Mouse (Mus musculus) kidney, adult 8-10 months (tissue): ENCODE data around the gene Nckap5l.

Source experiments
- DNase-seq, 2 experiments: peaks; one replicate each; pipeline ENCODE4 v3.0.0; 2022

The Nckap5l gene

DNA sequence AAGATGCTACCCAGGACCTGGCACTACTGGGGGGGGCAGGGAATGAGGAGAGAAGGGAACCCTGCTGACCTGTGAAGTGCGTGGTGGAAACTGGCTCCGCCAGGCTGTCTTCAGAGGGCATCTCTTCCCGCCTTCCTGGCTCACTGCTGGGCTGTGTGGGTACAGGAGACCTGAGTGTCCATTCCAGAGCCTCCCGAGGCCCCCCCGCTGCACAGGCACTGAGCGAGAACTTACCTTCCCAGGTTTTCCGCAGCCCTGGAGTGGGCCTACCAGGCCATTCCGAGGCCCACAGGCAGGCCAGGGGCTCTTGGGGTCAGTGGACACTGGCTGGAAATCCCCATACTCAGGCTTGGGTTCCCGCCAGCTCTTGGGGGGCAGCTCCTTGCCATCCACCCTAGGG lies 33.7 kb downstream of the Nckap5l start:
- no peak for DNase-seq

DNA sequence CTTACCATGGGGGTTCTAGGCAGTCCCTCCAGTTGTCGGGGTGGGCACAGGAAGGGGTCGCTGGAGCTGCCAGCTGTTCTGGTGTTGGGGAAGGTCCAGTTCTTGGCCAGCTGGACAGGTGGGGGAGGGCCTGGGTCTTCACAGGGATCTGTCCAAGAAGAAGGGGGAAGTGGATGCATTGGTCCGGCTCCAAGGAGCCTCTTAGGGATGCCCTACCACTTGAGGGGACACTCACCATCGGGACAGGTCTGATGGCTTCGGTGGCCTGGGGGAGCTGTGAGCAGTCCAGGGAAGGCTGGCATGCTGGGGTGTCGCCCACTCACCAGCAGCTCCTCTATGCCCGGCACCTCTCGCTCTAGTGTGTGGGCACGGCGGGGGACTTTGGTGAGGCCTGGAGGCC lies 34.4 kb downstream of the Nckap5l start:
- no peak for DNase-seq

DNA sequence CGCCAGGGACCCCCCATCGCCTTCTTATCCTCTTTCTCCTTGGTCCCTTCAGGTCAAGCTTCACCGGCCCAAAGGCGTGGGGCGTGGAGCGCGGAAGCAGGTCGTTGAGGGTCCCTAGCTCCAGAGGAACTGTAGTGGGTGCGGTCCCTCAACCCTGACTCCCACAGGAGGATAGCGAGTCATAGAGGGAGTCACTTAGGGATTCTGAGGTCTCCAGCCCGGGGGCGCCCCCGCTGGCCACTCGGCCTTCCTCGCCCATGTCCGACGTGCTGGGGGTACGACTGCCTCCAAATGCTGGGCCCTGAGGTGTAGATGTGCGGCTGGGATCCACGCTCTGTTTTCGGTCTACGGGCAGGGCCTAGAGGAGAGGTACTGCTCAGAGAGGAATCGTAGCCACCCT lies 35.0 kb downstream of the Nckap5l start:
- DNase-seq: no peak

DNA sequence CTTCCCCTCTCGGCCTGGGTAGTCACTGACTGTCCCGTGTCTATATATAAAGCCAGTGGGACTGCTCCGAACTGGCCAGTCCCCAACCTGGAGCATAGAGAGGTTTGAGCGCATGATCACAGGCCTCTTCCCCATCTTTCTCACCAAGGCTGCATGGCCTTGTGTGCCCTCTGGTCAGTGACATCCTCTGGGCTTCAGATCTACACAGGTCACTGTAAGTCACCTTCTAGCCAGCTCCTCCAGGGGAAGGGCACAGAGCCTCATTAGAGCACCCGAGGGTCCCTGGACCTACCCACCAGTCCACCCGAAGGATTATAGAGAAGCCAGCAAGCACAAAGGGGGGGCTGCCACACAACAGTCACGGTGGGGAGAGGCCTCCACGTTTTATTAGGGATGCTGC lies 35.9 kb downstream of the Nckap5l start:
- no peak for DNase-seq

DNA sequence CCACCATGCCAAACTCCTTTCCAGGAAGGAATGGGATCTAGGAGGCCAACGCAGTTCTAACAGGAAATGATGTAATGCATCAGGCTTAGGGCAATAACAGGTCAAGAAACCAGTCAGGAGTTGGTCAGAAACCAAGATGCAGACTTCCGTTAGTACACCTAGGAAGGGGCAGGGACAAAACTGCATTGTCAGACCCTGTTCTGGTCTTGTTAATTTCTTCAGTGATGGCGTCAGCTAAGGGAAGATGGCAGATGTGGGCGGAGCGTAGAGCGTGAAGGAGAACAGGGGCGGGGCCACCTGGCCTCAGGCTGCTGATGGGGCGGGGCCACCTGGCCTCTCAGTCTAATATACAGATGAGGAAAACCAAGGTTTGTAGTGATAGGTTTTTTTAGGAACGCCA lies 36.4 kb downstream of the Nckap5l start:
- no peak for DNase-seq

DNA sequence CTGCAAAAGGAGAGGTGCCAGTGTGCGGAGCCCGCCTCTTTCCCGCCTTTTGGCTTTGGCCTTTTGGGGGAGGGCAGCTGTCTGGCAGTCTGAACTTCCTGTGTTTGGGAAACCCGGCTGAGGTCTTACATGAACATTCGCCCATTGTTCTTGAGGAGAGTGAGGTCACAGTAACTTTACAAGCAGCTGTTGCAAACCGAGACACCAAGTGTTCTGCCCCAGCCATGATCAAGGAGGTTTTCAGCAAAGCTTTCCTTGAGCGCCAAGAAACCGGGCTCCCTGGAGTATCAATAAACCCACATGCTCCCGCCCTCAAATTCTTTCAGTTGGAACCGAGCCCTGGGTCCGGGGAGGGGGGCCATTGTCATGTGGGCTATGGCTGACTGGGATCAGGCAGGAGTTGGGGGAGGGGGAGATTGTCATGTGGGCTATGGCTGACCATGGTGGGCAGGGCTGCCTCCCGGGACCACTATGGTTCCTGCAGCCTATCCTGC lies 37.0 kb downstream of the Nckap5l start:
- peak; percentile 44 to 55 for DNase-seq

DNA sequence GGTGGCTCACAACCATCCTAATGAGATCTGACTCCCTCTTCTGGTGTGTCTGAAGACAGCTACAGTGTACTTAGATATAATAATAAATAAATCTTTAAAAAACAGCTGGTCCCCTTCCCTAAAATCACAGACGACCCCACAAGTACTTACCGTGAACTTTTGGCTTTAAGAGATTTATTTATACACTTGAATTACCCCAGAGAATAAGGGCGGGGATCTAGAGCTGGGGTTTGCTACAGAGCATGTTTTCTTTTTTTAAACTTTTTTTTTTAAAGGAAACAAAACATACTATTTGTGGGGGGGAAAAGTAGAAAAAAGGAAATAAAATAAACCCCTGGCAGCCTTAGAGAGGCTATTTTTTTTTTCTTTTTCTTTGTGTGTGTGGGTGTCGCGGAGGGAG lies 37.4 kb downstream of the Nckap5l start:
- no peak for DNase-seq

DNA sequence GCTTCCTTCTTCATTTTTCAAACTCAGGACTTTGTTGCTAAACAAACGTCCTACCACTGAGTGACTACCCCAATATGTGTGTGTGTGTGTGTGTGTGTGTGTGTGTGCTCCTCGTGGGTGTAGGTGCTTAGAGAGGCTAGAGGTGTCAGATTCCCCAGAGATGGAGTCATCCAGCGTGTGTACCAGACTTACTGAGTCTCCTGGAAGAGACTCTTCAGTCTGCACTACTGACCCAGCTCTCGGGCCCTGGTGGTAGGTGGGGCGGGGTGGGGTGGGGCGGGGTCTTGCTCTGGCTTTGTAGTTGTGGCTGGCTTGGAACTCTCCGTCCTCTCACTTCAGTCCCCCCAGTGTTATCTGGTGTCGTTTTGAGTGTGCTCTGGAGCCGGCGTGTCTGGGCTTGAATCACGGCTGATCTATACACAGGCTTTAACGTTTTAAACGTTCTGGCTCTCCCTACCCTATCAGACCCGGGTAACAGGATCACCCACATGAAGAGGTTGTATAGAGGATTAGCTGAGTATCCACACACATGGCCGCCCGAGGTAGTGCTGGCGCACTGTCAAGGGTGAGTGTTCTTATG lies 39.8 kb downstream of the Nckap5l start:
- no peak for DNase-seq

DNA sequence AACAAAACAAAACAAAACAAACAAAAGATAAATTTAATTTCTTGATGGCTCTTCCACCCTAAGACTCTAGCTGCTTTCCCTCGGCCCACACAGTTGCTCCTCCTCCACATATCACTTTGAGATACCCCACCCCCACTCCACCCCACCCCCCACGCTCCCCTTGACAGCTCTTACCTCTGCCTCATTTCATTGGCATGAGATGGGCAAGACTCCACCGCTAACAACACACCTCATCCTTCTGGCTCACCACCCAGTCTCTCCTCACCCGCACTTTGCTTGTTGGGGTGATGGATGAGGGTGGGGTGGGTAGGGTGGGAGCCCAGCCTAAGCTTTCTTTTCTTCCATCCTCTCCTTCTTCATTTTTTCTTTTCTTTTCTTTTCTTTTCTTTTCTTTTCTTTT lies 40.6 kb downstream of the Nckap5l start:
- no peak for DNase-seq

DNA sequence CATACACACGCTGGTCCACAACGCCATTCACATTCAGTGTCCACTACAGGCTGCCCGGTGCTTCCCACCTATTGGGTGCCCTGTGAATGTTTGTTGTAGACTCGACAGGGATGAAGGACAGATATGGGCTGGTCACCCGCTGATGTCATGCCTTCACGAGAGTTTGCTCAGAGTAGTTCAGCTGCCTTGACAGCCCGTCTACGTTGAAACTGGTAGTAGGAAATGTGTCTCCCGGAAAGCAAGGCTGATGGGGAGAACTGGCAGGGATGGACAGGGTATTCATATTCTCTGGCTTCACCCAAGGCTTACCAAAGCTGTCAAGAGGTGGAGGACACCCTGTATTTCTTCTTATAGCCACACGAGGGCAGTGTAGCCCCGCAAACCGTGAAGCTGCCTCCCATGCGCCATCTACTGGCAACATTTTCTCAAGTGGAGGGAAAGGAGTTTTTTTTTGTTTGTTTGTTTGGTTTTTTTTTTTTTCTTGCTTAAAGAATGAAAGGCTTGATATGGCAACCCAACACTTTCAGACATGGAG lies 41.1 kb downstream of the Nckap5l start:
- peak; percentile 73 to 84 for DNase-seq

DNA sequence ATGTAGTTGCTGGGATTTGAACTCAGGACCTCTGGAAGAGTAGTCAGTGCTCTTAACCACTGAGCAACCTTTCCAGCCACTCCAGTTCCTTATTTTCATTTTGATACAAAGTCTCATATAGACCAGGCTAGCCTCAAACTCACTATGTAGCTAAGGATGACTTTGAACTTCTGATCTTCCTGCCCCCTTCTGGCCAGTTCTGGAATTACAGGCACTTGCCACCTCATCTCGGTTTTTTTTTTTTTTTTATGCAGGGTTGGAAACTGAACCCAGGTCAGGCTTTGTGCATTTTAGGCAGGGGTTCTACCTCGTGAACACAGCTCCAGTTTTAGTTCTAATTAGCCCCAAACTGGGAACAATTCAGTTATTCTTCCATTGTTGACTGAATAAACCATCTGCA lies 41.8 kb downstream of the Nckap5l start:
- DNase-seq: peak in 1 of 2 experiments; percentile 69

DNA sequence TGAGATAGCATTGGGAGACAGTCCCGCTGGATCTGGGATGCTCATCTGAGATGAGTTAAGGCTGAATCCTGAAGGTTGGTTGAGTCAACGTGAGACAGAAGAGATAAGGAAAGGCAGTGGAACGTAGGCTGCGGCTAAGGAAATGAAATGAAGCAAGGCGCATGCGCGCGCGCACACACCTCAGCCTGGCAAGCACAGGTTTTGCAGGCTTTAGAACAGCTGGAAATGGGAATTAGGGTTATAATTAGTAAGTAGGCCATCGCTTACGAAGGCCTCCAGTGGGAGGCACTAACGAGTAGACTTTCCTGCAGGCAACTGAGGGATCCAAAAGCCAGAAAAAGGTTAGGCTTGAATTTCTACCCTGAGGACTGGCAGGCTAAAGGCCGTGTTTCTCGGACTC lies 45.8 kb downstream of the Nckap5l start:
- DNase-seq: no peak

DNA sequence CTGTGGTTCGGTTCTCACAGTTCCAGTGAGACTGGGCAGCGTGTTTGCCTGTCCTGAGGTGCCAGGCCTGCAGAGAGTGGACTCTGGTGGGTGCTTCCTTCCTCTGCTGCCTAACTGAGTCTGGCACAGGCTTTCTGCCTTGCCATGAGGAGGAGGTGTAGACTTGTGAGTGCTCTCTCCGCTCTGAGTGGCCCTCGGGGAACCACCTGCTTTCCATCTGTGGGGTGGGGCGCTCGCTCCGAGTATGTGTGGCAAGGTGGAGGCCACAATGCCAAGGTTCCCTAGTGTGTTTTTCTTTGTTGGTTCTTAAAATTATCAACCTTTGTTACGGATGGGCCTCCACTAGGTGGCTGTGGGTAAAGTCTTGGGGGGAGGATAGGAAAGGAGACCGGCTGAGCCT lies 48.7 kb downstream of the Nckap5l start:
- DNase-seq: no peak

DNA sequence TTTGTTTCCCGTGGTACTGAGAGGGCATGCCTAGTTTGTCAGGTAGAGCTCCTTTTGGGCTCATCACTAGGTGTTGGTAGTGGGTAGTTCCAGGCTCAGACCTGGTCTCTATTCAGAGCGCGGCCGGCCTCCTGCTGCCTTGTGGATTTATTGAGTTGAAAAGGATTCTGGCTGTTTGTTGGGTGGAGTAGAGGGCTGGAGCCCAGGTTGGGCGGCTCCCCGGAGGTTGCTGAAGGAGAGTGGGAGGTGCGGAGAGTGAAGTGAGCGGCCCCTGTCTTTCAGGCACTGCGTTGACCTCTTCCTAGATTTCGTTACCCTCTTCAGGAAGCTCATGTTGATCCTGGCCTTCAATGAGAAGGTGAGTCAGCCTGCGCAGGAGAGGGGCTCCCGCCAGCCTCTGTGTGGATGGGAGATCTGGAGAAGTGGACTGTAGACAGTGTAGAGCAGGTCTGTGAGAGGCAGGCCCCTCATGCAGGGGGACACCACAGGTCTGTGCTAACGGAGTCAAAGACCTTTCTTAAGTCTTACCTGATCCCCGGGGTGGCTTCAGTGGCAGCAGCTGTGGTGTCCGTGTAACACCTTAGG lies 50.5 kb downstream of the Nckap5l start:
- DNase-seq: no peak

DNA sequence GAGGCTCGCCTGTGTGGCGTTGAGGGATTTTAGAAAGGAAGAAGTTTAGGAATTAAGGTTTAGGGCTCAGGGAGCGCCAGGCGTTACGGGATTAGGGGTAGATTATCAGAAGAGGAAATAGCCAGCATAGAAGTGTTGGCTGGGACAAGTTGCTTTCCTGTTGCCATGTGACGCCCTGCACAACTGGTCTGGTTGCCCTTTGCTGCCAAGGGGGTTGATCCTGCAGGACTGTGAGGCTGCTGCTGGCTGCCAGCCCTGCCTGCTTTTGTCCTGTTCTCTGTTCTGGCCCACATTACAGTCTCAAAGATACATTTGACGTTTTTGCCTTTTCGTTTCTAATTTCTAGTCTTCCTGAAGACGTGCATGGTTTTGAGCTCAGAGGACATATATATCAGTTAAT lies 52.4 kb downstream of the Nckap5l start:
- DNase-seq: peak; percentile 60 to 77

DNA sequence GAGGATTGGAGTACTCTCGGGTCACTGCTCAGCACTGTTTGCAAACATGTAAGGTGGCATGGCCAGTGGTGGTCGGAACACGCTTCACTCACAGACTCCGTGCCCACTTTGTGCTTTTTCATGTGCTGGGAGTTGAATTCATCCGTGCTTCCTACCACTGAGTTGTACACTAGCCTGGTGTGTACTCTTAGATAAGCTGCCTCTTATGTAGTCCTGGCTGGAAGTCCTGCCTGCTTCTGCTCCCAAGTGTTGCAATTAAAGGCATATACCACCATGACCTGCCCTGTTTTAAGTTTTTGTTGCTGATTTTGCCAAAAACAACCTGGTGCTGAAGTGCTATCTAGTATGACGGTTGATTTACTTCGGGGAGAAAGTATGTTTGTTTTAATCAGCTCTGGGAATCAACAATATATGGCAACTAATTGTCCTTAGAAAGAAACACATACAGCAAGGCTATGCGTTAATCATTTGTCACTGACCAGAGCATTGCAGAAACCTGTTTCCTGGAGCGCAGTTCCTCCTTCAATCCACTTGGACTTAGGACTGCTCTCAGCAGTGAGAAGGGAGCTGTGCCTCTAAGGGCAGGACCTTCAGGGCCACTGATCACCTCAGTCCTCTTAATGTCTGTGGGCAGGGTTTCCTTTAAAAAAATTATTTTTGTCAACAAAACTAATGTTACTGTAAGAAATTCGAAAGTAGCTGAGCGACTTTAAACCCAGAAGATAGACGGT lies 54.2 kb downstream of the Nckap5l start:
- peak; percentile 52 to 75 for DNase-seq

DNA sequence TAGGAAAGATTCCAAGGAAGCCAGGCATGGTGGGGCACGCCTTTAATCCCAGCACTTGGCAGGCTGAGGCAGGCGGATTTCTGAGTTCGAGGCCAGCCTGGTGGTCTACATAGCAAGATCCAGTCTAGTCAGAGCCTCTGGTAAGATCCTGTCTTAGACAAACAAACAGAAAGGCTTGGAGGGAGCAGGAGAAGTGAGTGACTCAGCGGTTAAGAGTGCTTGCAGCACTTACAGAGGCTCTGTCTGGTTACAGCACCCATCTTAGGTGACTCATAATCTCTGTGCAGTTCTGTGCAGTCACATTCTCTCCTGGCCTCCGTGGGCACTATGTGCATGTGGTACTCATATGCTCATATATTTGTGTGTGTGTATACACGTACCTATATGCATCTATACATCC lies 56.9 kb downstream of the Nckap5l start:
- DNase-seq: no peak

DNA sequence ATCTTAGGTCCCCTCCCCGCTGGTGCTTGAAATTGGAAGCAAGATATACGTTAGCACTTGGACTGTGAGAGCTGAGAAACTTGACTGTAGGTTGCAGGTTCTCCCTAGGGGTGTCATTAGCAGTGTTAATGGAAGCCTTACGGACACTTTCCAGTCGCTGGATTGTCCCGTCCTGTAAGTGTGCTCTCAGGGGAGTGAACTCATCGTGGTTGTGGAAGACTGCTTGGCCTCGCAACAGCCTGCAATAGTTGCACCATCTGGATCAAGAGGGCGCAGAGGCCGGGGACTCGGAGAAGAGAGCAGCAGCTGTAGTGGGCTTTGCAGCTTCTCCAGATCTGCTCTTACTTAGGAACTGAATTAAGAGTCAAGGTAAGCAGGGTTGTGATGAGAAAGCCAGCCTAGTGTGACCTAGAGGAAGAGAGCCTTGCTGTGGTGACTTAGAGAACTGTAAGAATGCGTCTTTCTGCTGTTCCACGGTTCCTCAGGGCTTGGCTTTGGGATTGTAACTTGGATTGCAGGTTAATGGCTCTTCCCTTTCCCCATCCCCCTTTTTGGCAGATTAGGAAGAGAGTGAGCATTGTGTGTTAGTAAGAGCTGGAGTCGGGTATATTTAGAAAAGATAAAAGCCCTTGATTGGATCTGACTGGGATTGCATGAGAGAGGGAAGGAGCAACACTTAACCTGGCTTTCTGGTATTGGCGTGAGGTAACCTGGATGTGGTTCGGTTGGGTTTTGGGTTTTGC lies 57.9 kb downstream of the Nckap5l start:
- no peak for DNase-seq

DNA sequence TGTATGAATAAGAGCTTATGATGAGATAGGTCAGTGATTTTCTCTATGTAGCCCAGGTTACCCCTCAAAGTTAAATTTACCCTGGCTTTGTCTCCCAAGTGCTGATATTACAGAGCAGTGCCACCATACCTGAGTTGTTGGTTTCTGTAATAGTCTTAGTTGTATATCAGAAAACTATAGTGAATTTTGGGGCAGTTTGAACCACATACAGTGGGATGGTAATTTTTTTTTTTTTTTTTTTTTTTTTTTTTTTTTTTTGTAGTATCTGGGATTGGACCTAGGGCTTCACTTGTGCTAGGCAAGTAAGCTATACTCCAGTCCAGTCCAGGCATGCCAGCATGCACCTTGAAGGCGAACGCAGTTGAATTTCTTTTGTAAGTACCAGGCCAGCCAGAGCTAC lies 59.9 kb downstream of the Nckap5l start:
- DNase-seq: no peak

DNA sequence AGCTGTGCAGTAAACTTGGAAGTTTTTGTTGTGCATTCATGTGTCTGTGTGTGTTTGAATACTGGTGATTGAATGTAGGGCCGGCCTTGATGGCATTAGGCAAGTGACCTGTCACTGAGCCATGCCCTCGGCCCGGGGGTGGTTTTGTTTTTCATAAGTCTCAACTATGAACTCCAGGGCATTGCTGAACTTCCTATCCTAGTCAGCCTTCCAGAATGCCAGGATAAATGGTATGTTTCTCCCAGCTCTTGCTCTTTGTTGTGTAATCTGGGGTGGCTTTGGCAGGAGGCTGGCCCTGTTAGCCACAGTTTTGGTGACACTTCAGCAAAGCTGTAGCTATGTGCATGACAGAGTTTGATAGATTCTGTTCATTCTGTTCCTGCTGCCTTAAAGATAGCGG lies 60.7 kb downstream of the Nckap5l start:
- DNase-seq: no peak

DNA sequence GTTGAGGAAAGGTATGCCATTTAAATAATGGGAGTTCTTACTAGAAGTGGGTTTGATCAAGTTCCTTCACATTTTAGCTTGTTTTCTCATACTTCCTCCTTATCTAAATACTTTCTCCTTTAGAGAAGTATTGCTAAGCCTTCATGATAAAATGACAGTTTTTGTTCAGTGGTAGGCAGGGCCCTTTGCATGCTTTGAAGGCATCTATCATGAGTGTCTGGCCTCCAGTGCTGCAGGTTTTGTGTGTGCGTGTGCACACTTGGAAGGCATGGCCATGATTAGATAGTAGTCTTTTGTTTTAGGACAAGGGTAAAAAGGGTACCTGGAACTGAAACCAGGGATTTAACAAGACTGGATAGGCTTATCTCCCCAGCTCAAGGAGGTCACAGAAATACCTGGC lies 61.1 kb downstream of the Nckap5l start:
- DNase-seq: no peak

DNA sequence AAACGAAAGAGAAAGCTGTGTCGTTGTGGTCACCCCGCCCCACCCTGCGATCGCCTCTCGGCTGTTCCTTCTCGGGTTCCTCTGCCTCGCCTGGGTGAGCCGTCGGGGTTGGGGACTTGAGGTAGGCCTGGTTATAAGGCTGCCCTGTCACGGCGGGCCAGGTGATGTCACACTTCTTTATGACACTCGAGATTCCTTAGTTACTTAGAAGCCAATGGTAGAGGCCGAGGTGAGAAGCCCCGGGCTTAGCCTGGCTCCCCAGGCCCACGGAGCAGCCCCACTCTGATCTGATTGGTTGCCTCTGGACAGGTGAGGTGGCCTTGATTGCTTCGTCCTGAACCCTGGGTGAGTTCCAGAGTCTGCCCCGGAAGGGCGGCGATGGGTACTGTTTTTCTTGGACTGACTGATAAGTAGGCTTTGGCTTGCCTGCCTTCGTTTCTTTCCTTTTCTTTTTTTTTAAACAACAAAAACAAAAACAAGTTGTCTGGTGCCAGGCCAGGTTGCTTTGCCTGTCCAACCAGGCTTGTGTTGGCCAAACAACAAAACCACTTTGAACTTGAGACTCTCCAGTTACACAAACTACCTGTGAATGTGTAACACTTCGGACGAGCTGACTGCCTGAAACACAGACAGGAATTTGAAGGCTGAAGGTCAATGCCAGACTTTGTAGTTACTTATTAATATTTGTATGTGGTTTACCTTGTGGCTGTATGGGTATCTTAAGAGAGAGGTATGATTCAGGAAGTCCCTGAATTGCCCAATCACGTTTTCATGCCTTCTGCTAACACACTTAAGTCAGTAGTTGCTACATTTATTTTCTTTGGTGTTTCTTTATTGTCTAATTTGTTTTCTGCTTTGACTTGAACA lies 63.9 kb downstream of the Nckap5l start:
- DNase-seq: peak; percentile 90 to 94
